Comparison of ENCODE assay signal across 23 mouse cellular contexts in genomic region chr14:118831597-118831996, GRCm38 (mm10). TPM values are rescaled to one million over a fixed set of nuclear protein-coding genes. Genes with fewer than 3 reads are reported as not detected.
DNase-seq lines count a peak whose midpoint lies in the region; ATAC-seq and TF ChIP-seq lines count a peak whose summit lies in the region.
"Had no signal": no experiment of that assay in that cellular context is flagged by ENCODE, and none has a peak within 500 bp of the region (broad histone marks: within the 10 kb centered on the region; RNA-seq: fewer than 3 reads in every experiment).

No protein-coding gene starts in this region.

- H3K9me3 ChIP-seq in lung, postnatal 0 days (ENCODE audit: low read length): no peaks in the 10 kb centered on the region
- no peaks in the 10 kb centered on the region for H3K9me3 ChIP-seq in ES-E14 (ENCODE audit: control insufficient read depth, insufficient read depth, low read depth, low read length)
- H3K9me3 ChIP-seq: embryonic facial prominence, embryonic 13.5 days; embryonic facial prominence, embryonic 15.5 days; forebrain, embryonic 10.5 days; forebrain, embryonic 12.5 days had no signal

- 62% methylated on average over 4 of the region's 4 CpGs for WGBS in lung, postnatal 0 days

- no peak for ATAC-seq in lung, postnatal 0 days
- ATAC-seq: activated CD4-positive, CD25-positive, alpha-beta regulatory T cell, adult 4 months; forebrain, embryonic 14.5 days; forebrain, embryonic 16.5 days; Patski had no signal

- in situ Hi-C loops in ES-E14 (cut with MboI; ENCODE audit: low sequenced_read_pairs in 2 of 2, unreplicated experiment in 2 of 2): no loop called here

- H3K27me3 ChIP-seq in lung, postnatal 0 days (replicated peaks; ENCODE audit: insufficient read depth, low read length): no peaks in the 10 kb centered on the region
- H3K27me3 ChIP-seq: embryonic facial prominence, embryonic 13.5 days; embryonic facial prominence, embryonic 15.5 days; Patski had no signal

- H3K4me3 ChIP-seq in lung, postnatal 0 days (ENCODE audit: low read depth, low read length): no peak overlapping the region
- no peak overlapping the region for H3K4me3 ChIP-seq in ES-E14 (ENCODE audit: insufficient read depth in 1 of 2, low read depth in 1 of 2, low read length in 2 of 2, poor library complexity in 1 of 2, severe bottlenecking in 1 of 2)
- H3K4me3 ChIP-seq: embryonic facial prominence, embryonic 13.5 days; embryonic facial prominence, embryonic 15.5 days; erythroblast, embryonic 14.5 days; forebrain, embryonic 10.5 days; forebrain, embryonic 12.5 days had no signal

- no peak overlapping the region for H3K27ac ChIP-seq in lung, postnatal 0 days (ENCODE audit: low read length)
- H3K27ac ChIP-seq in ES-E14 (ENCODE audit: insufficient read depth, low read depth, low read length, poor library complexity, severe bottlenecking): no peak overlapping the region
- H3K27ac ChIP-seq: embryonic facial prominence, embryonic 13.5 days; embryonic facial prominence, embryonic 15.5 days; forebrain, embryonic 10.5 days; forebrain, embryonic 12.5 days had no signal

- H3K36me3 ChIP-seq in lung, postnatal 0 days (ENCODE audit: insufficient read depth, low read length): no peaks in the 10 kb centered on the region
- H3K36me3 ChIP-seq in ES-E14 (ENCODE audit: control insufficient read depth, insufficient read depth, low read length, poor library complexity, severe bottlenecking): no peaks in the 10 kb centered on the region
- H3K36me3 ChIP-seq: embryonic facial prominence, embryonic 13.5 days; embryonic facial prominence, embryonic 15.5 days; forebrain, embryonic 10.5 days; forebrain, embryonic 12.5 days had no signal

- TF ChIP-seq EP300 in lung, postnatal 0 days (IDR thresholded peaks at IDR 0.05): no peak

- H3K4me2 ChIP-seq in lung, postnatal 0 days (replicated peaks; ENCODE audit: low read depth, low read length): no peak overlapping the region
- H3K4me2 ChIP-seq: embryonic facial prominence, embryonic 13.5 days; embryonic facial prominence, embryonic 15.5 days; forebrain, embryonic 12.5 days had no signal

- no peaks in the 10 kb centered on the region for H3K4me1 ChIP-seq in lung, postnatal 0 days (ENCODE audit: insufficient read depth, low read depth, low read length)
- peaks cover 0 to 2% of the 10 kb centered on the region in 2 experiments; a peak in 1 of 4 replicates for H3K4me1 ChIP-seq in ES-E14 (ENCODE audit: control insufficient read depth in 2 of 2, insufficient read depth in 2 of 2, low read length in 2 of 2, poor library complexity in 1 of 2)

- H3K9ac ChIP-seq in lung, postnatal 0 days (replicated peaks; ENCODE audit: low read depth): no peak overlapping the region
- no peak overlapping the region for H3K9ac ChIP-seq in ES-E14 (ENCODE audit: insufficient read depth, low read depth, low read length, poor library complexity, severe bottlenecking)
- H3K9ac ChIP-seq: embryonic facial prominence, embryonic 13.5 days; embryonic facial prominence, embryonic 15.5 days; forebrain, embryonic 12.5 days had no signal

- no peak for DNase-seq in lung, postnatal 0 days (ENCODE audit: low spot score)
- DNase-seq in lung, postnatal 14 days: no peak
- DNase-seq in ES-E14 (ENCODE audit: low read depth, low spot score): no peak
- no peak for DNase-seq in embryo, embryonic 11 days
- no peak for DNase-seq in frontal cortex, postnatal 10 days (ENCODE audit: low spot score in 2 of 2)
- DNase-seq: adrenal gland, adult 8-10 months; adrenal gland, postnatal 14 days; adrenal gland, postnatal 36 days; cerebellum, adult 11-12 months; cerebellum, adult 2 months; cerebellum, adult 9-10 months; cerebellum, postnatal 10 days; cerebellum, postnatal 25 days had no signal

- TF ChIP-seq CTCF in lung, postnatal 0 days (IDR thresholded peaks at IDR 0.05): peak; percentile 27

TF ChIP-seq in ES-E14, 5 proteins besides CTCF, POLR2A, EP300 and RAD21:
- TF ChIP-seq ZNF384 (IDR thresholded peaks at IDR 0.05; ENCODE audit: low read depth, low read length) (peak; percentile 87), HCFC1 (IDR thresholded peaks at IDR 0.05; ENCODE audit: borderline replicate concordance, insufficient read depth, low read length) (no peak)

RNA-seq across cellular contexts. Expression of gene Cldn10, which starts 43.9 kb away (rescaled TPM):
- polyA plus RNA-seq in lung, postnatal 0 days (2015; fragmentation: Nextera tagmentation; extraction: Ambion mirVana): 59.2 and 60.3 TPM in 2 replicates
- total RNA-seq in ES-E14 (2012; rRNA removed): 0.09 and 0.21 TPM in 2 replicates
- polyA plus RNA-seq: C2C12; erythroblast, embryonic 14.5 days; Patski had no signal
